Mouse (Mus musculus) gastrocnemius, adult 2 months (tissue): ENCODE measurements around the gene Gm6040. TPM values are rescaled to one million over a fixed set of nuclear protein-coding genes. Genes with fewer than 3 reads are reported as not detected.

Experiments
- DNase-seq: peaks from one replicate; pipeline ENCODE4 v3.0.0; 2022
- H3K27ac ChIP-seq: fragments of 200-600 bp; 2 replicates; pipeline ENCODE4 v1.8.1; 2022; ENCODE audit warnings: mild to moderate bottlenecking
- H3K4me3 ChIP-seq: fragments of 200-600 bp; 2 replicates; pipeline ENCODE4 v1.8.1; 2022; ENCODE audit warnings: mild to moderate bottlenecking, moderate library complexity
- CTCF ChIP-seq: fragments of 200-600 bp; IDR thresholded peaks from 2 replicates; pipeline ENCODE4 v1.8.1; 2022; ENCODE audit warnings: antibody characterized with exemption, mild to moderate bottlenecking, moderate library complexity
- intact Hi-C: fragments of 180-260 bp; cut with DNase I; formaldehyde crosslinking; loops from one replicate; pipeline ENCODE4 v1.15.1; 2025
- long read RNA-seq, 2 experiments: library from polyadenylated mRNA; stranded (forward); transcript quantifications; one replicate each; pipeline ENCODE4 v2.0.0; 2021
- total RNA-seq, 2 experiments: library from RNA; stranded (reverse); gene quantifications; 2 replicates each; pipeline ENCODE4 v1.2.3; 2021

Gene Gm6040
- total RNA-seq, result not detected
- long read RNA-seq, experiment 1, result 0 reads
- long read RNA-seq, experiment 2, result 0 reads

GRCm38 (mm10) chr8:20921971-20922370, at the start of gene Gm6040:
Gene Gm6040 (minus strand): TSS chr8:20922071.
- no peak for TF ChIP-seq CTCF
- Histone ChIP-seq H3K4me3 (no peak within 1 kb of the TSS), H3K27ac (no peak within 1 kb of the TSS)
- DNase-seq, result no peak
- intact Hi-C loops, result no loop called here

GRCm38 (mm10) chr8:20964531-20964930, 42.7 kb upstream of the Gm6040 start:
- no peak for TF ChIP-seq CTCF
- DNase-seq, result no peak
- no peak overlapping the region for H3K4me3 ChIP-seq
- intact Hi-C loops, result no loop called here
- no peak overlapping the region for H3K27ac ChIP-seq

- Histone ChIP-seq H3K4me3 (no peak within 1 kb of the TSS), H3K27ac (no peak within 1 kb of the TSS)
- no peak for DNase-seq
- no peak for TF ChIP-seq CTCF
- intact Hi-C loops, result no loop called here
These were observed 22.7 kb upstream of the Gm6040 start, which contains the start of gene AY761185 for GRCm38 (mm10) chr8:20944610-20945009. Gene AY761185 (minus strand): TSS chr8:20944710.

GRCm38 (mm10) chr8:20912288-20912687, 9.6 kb downstream of the Gm6040 start:
- intact Hi-C loops, result no loop called here
- no peak for TF ChIP-seq CTCF
- no peak overlapping the region for H3K27ac ChIP-seq
- no peak overlapping the region for H3K4me3 ChIP-seq
- DNase-seq, result no peak

- H3K4me3 ChIP-seq, result no peak overlapping the region
- intact Hi-C loops, result no loop called here
- no peak overlapping the region for H3K27ac ChIP-seq
- no peak for DNase-seq
- TF ChIP-seq CTCF, result no peak
These were observed 13.6 kb downstream of the Gm6040 start for GRCm38 (mm10) chr8:20908256-20908655.

- Histone ChIP-seq H3K4me3 (no peak overlapping the region), H3K27ac (no peak overlapping the region)
- DNase-seq, result no peak
- TF ChIP-seq CTCF, result no peak
- intact Hi-C loops, result no loop called here
These were observed 14.8 kb downstream of the Gm6040 start for GRCm38 (mm10) chr8:20907119-20907518.

GRCm38 (mm10) chr8:20902527-20902926, 19.3 kb downstream of the Gm6040 start, which contains the start of gene Gm15056:
Gene Gm15056 (minus strand): TSS chr8:20902627.
- TF ChIP-seq CTCF, result no peak
- H3K4me3 ChIP-seq, result no peak within 1 kb of the TSS
- no peak within 1 kb of the TSS for H3K27ac ChIP-seq
- DNase-seq, result no peak
- intact Hi-C loops, result no loop called here

GRCm38 (mm10) chr8:20892369-20892768, 29.5 kb downstream of the Gm6040 start, which contains the start of gene Defb33:
Gene Defb33 (plus strand): TSS chr8:20892669.
- no peak for TF ChIP-seq CTCF
- DNase-seq, result no peak
- intact Hi-C loops, result no loop called here
- Histone ChIP-seq H3K27ac (no peak within 1 kb of the TSS), H3K4me3 (no peak within 1 kb of the TSS)

- DNase-seq, result no peak
- no peak for TF ChIP-seq CTCF
- Histone ChIP-seq H3K4me3 (no peak overlapping the region), H3K27ac (no peak overlapping the region)
- intact Hi-C loops, result loop anchor here (10.0 kb wide), 1 partner anchor 1390 kb away; no protein-coding TSS in a partner anchor
These were observed 47.3 kb downstream of the Gm6040 start for GRCm38 (mm10) chr8:20874608-20875007.

Other genes starting within 250 kb of the Gm6040 start
- gene Defb33, start 29.4 kb downstream of the Gm6040 start, total RNA-seq, result not detected
- gene Gm15056, start 19.4 kb downstream of the Gm6040 start, total RNA-seq, result not detected
- gene AY761185, start 22.6 kb upstream of the Gm6040 start, total RNA-seq, result not detected
- not detected for gene Defa21, start 103.5 kb upstream of the Gm6040 start, total RNA-seq
- not detected for gene Defa23, start 133.0 kb upstream of the Gm6040 start, total RNA-seq
- gene Defa35, start 143.0 kb upstream of the Gm6040 start, total RNA-seq, result not detected
- not detected for gene Defa25, start 162.4 kb upstream of the Gm6040 start, total RNA-seq
- not detected for gene Gm14851, start 174.0 kb upstream of the Gm6040 start, total RNA-seq
- gene Defa30, start 212.6 kb upstream of the Gm6040 start, total RNA-seq, result not detected
- not detected for gene Defa22, start 240.2 kb upstream of the Gm6040 start, total RNA-seq